Mouse (Mus musculus): ENCODE results near the gene 1700013G24Rik. TPM values are rescaled to one million over a fixed set of nuclear protein-coding genes. Genes with fewer than 3 reads are reported as not detected.

1700013G24Rik gene
- polyA plus RNA-seq, 1 experiment from 2014 or later, result not detected

DNA sequence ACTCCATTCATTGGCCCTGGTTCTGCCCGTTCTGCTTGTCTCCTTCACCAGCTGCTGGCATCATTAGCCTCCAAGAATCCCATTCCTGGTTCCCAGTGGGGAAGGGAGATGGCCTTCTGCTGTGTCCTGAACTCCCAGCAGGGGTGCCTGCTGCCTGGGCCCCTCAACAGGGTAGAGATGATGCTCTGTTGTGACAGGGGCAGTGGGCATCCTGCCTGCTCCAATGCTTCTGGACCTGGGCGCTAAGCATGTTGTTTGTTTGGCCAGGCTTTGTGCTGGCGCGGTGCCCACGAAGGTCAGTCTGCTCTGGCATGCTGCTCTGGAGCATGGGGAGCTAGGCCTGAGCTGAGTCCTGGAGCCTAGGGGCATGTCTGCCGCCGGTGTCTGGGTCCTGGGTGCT lies 31.5 kb downstream of the 1700013G24Rik start:
- ATAC-seq (replicated peaks; ENCODE audit: low FRiP score, low read depth) (no peak), DNase-seq (ENCODE audit: low spot score) (no peak)
- Histone ChIP-seq H3K27ac (peak overlapping the region; percentile 89), H3K36me3 (ENCODE audit: insufficient read depth, low read length) (no peaks in the 10 kb centered on the region), H3K9ac (ENCODE audit: low read depth, low read length) (peak overlapping the region; percentile 27; the same call in 1 of the 2 replicates), H3K4me1 (replicated peaks; ENCODE audit: insufficient read depth, low read length) (peaks cover 71% of the 10 kb centered on the region), H3K4me2 (ENCODE audit: low read length) (no peak overlapping the region), H3K4me3 (replicated peaks; ENCODE audit: low read depth, low read length) (no peak overlapping the region), H3K27me3 (ENCODE audit: insufficient read depth, low read length) (no peaks in the 10 kb centered on the region), H3K9me3 (replicated peaks; ENCODE audit: low read length) (no peaks in the 10 kb centered on the region)
- TF ChIP-seq CTCF (IDR thresholded peaks at IDR 0.05; ENCODE audit: low read depth), result no peak
- 37% methylated on average over 7 of the region's 7 CpGs for WGBS

DNA sequence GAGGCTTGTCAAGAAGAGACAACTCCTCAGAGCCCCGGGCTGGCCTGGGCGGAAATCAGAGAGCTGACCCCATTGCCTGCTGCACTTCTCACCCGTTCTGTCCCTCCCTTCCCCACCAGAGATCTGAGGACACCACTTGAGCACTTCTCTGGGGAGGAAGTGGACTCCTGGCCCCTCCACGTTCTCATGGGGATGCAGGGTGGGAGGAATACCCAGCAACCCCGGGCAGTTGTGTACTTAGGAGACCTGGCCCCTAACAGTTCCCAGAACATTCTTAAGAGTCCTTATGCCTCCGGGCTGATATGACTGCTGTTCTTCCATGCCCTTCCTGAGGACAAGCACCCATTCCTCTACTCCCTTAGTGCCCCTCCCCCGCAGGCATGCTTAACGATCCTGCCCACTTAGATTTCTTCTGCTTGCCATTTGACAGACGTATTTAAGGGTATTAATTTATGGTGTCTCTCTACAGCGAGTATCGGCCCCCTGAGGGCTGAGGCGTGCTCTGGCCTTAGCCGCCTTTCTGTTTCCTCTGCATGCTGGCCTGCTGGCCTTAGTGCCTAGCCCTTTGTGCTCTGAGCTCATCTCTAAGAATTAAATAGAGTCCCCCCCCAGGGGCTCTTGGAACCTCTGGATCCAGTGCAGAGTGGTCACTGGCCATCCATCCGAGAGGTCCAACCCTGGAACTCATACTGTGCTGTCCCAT lies 32.3 kb downstream of the 1700013G24Rik start:
- DNase-seq (ENCODE audit: low spot score) (peak; percentile 72), ATAC-seq (replicated peaks; ENCODE audit: low FRiP score, low read depth) (no peak)
- peak overlapping the region; percentile 89 for H3K27ac ChIP-seq
- H3K4me2 ChIP-seq (ENCODE audit: low read length), result peak overlapping the region; percentile 28; the same call in 1 of the 2 replicates
- no peaks in the 10 kb centered on the region for H3K27me3 ChIP-seq (ENCODE audit: insufficient read depth, low read length)
- WGBS, result 19% methylated on average over 14 of the region's 14 CpGs
- no peak for TF ChIP-seq CTCF (IDR thresholded peaks at IDR 0.05; ENCODE audit: low read depth)
- H3K4me3 ChIP-seq (replicated peaks; ENCODE audit: low read depth, low read length), result no peak overlapping the region
- H3K36me3 ChIP-seq (ENCODE audit: insufficient read depth, low read length), result no peaks in the 10 kb centered on the region
- H3K9me3 ChIP-seq (replicated peaks; ENCODE audit: low read length), result no peaks in the 10 kb centered on the region
- peak overlapping the region; percentile 27; the same call in 1 of the 2 replicates for H3K9ac ChIP-seq (ENCODE audit: low read depth, low read length)
- peaks cover 68% of the 10 kb centered on the region for H3K4me1 ChIP-seq (replicated peaks; ENCODE audit: insufficient read depth, low read length)

DNA sequence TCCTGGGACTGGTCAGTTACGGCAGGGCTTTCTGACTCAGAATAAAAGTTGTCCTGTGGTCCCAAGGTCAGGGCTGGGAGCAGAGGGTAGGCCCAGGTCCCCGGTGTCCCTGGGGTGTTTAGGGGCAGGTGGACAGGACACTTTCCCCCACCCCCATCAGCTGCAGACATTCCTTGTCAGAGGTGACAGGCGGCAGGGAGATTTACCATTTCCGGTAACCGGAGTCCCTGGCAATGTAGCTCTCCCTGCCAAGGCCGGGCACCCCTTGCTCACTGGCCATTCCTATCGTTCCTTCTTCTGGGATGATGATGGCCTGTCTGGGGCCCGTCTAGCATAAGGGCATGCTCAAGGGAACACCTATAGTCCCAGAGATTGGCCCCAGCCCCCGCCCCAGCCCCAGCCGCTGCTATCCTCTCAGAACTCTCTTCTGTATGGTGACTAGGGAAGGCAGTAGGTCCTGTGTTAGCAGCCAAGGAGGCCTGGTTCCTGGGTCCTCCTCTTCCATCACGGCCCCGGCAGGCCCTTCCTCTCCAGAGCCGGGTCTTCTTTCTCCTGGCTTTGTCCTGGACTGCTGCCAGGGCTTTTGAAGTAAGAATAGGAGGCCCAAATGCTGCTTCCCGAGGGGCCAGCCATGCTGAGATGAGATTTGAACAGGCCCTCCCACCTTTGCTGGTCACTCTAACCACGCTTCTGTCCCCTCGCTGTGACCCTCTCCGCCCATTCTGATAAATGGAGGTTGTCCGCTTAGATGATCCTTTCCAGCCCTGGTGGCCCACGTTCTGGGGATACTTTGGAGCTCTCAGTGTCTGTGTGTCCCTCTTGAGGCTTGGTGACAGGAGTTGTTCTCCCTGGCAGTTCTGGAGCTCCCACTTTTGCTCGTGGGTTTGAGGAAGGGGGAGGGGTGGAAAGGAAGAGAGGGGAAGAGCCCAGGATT lies 33.3 kb downstream of the 1700013G24Rik start:
- Histone ChIP-seq H3K27me3 (ENCODE audit: insufficient read depth, low read length) (no peaks in the 10 kb centered on the region), H3K27ac (peak overlapping the region; percentile 89), H3K4me3 (replicated peaks; ENCODE audit: low read depth, low read length) (no peak overlapping the region), H3K9me3 (replicated peaks; ENCODE audit: low read length) (no peaks in the 10 kb centered on the region), H3K36me3 (ENCODE audit: insufficient read depth, low read length) (no peaks in the 10 kb centered on the region), H3K4me1 (replicated peaks; ENCODE audit: insufficient read depth, low read length) (peaks cover 62% of the 10 kb centered on the region), H3K9ac (ENCODE audit: low read depth, low read length) (peak overlapping the region; percentile 27; the same call in 1 of the 2 replicates), H3K4me2 (ENCODE audit: low read length) (peak overlapping the region; percentile 8)
- 22% methylated on average over 20 of the region's 20 CpGs for WGBS
- DNase-seq (ENCODE audit: low spot score) (peak; percentile 67), ATAC-seq (replicated peaks; ENCODE audit: low FRiP score, low read depth) (no peak)
- no peak for TF ChIP-seq CTCF (IDR thresholded peaks at IDR 0.05; ENCODE audit: low read depth)

DNA sequence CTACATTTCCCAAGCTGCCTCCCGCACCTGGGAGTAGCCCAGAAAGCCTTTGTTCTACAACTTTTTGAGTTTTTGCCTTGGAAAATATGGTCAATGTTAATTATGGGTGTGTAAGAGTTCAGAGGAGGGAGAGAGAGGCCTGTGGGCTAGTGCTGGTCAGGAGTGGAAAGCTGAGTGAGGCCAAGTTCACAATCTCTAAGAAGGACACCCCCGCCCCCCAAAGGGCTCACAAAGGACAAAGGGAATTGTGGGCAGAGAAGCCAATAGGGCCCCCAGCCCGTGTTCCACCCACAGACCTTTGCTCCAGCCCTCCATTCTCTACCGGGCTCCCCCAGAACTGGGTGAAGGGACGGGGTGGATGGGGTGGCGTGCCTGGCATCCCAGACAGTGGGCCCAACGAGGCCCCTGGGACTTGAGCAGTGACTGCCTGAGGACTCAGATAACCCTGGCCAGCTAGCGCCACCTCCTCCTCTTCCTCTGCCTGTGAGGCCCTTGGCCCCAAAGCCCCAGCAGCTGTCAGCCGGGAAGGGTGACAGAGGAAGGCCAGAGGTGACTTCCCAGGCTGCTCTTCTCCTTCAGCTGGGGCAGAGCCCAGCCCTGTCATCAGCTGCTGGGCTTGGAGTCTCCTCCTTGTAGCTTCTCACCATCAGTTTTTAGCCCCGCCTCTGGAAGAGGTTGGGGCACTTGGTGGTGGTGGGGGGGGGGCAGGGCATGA lies 34.4 kb downstream of the 1700013G24Rik start:
- Histone ChIP-seq H3K9me3 (replicated peaks; ENCODE audit: low read length) (no peaks in the 10 kb centered on the region), H3K27ac (peak overlapping the region; percentile 89), H3K9ac (ENCODE audit: low read depth, low read length) (peak overlapping the region; percentile 42; the same call in 1 of the 2 replicates), H3K27me3 (ENCODE audit: insufficient read depth, low read length) (no peaks in the 10 kb centered on the region), H3K4me1 (replicated peaks; ENCODE audit: insufficient read depth, low read length) (peaks cover 52% of the 10 kb centered on the region), H3K36me3 (ENCODE audit: insufficient read depth, low read length) (no peaks in the 10 kb centered on the region), H3K4me2 (ENCODE audit: low read length) (0 out of 2 replicates have a peak overlapping the region, but pooled peaks have one; percentile 12), H3K4me3 (replicated peaks; ENCODE audit: low read depth, low read length) (no peak overlapping the region)
- WGBS, result 26% methylated on average over 10 of the region's 10 CpGs
- ATAC-seq (replicated peaks; ENCODE audit: low FRiP score, low read depth) (peak; percentile 42), DNase-seq (ENCODE audit: low spot score) (peak; percentile 82)
- TF ChIP-seq CTCF (IDR thresholded peaks at IDR 0.05; ENCODE audit: low read depth), result no peak

DNA sequence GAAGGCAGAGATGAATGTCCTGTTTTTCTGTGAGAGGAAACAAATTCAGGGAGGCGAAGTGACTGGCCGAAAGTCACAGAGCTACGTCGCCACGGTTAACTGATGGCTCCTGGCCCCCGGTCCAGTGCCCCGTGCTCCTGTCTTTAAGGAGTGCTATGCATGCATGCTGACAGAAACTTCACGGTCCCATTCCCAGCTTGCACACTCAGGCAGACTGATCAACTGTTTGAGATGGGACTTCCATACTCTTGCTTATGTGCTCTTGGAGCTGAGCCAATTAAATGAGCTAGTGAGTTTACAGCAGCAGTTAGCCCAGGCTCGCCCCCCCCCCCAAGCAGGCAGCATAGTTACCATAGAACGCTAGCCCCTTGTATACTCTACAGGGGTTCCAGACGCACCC lies 35.0 kb downstream of the 1700013G24Rik start:
- Histone ChIP-seq H3K27me3 (ENCODE audit: insufficient read depth, low read length) (no peaks in the 10 kb centered on the region), H3K27ac (peak overlapping the region; percentile 89), H3K9ac (ENCODE audit: low read depth, low read length) (0 out of 2 replicates have a peak overlapping the region, but pooled peaks have one; percentile 42), H3K9me3 (replicated peaks; ENCODE audit: low read length) (no peaks in the 10 kb centered on the region), H3K4me2 (ENCODE audit: low read length) (0 out of 2 replicates have a peak overlapping the region, but pooled peaks have one; percentile 12), H3K4me1 (replicated peaks; ENCODE audit: insufficient read depth, low read length) (peaks cover 50% of the 10 kb centered on the region), H3K36me3 (ENCODE audit: insufficient read depth, low read length) (no peaks in the 10 kb centered on the region), H3K4me3 (replicated peaks; ENCODE audit: low read depth, low read length) (no peak overlapping the region)
- no peak for TF ChIP-seq CTCF (IDR thresholded peaks at IDR 0.05; ENCODE audit: low read depth)
- WGBS, result 12% methylated on average over 11 of the region's 11 CpGs
- ATAC-seq (replicated peaks; ENCODE audit: low FRiP score, low read depth) (no peak), DNase-seq (ENCODE audit: low spot score) (no peak)
